Mouse (Mus musculus) limb, embryonic 10.5 days (tissue): ENCODE measurements around the gene Tmem52. TPM values are rescaled to one million over a fixed set of nuclear protein-coding genes. Genes with fewer than 3 reads are reported as not detected.
A peak's percentile ranks its signal among the peaks of the same experiment; 100 is the strongest.

Source experiments
- DNase-seq: peaks from one replicate; pipeline ENCODE4 v3.0.0-alpha.2; 2017; ENCODE audit warnings: low spot score
- H3K27ac ChIP-seq: fragments of 300-500 bp; sonication (generic); 2 replicates; pipeline ENCODE4 v1.5.1; 2016; ENCODE audit warnings: mild to moderate bottlenecking
- H3K27me3 ChIP-seq: fragments of 300-500 bp; sonication (generic); 2 replicates; pipeline ENCODE4 v1.6.1; 2016; ENCODE audit warnings: low read depth, mild to moderate bottlenecking; ENCODE audit not compliant: poor library complexity, severe bottlenecking
- H3K36me3 ChIP-seq: fragments of 300-500 bp; sonication (generic); 2 replicates; pipeline ENCODE4 v1.6.1; 2016; ENCODE audit warnings: mild to moderate bottlenecking, moderate library complexity
- H3K4me1 ChIP-seq: fragments of 300-500 bp; sonication (generic); 2 replicates; pipeline ENCODE4 v1.6.1; 2016
- H3K4me3 ChIP-seq: fragments of 300-500 bp; sonication (generic); 2 replicates; pipeline ENCODE4 v1.5.1; 2016; ENCODE audit warnings: mild to moderate bottlenecking, moderate library complexity
- H3K9me3 ChIP-seq: fragments of 300-500 bp; sonication (generic); replicated peaks from 2 replicates; pipeline ENCODE4 v1.6.1; 2016; ENCODE audit warnings: mild to moderate bottlenecking
- WGBS: fragments of 180-500 bp; shearing (Covaris S2); methylation state at CpG from one replicate; pipeline ENCODE4 v1.1.7; 2016; 5-methylcytosine and 5-hydroxymethylcytosine counted together
- polyA plus RNA-seq: library from polyadenylated mRNA; unstranded; fragments of >200 nt; fragmentation: Nextera tagmentation; extraction: Ambion mirVana; gene quantifications from 2 replicates; pipeline ENCODE4 v1.2.1, GENCODE M21; 2016

Tmem52 gene
- polyA plus RNA-seq, 1 experiment from 2014 or later: not detected

GRCm38 (mm10) chr4:155494891-155495290 lies 26.0 kb downstream of the Tmem52 start:
- peak overlapping the region; percentile 15; the same call in 1 of the 2 replicates for H3K4me3 ChIP-seq
- WGBS: 87% methylated on average over 4 of the region's 4 CpGs
- DNase-seq: no peak

GRCm38 (mm10) chr4:155497963-155498362 lies 29.0 kb downstream of the Tmem52 start:
- Histone ChIP-seq H3K27me3 (no peaks in the 10 kb centered on the region), H3K4me3 (no peak overlapping the region), H3K27ac (no peak overlapping the region), H3K4me1 (peaks cover 10% of the 10 kb centered on the region), H3K36me3 (peaks cover 37% of the 10 kb centered on the region), H3K9me3 (no peaks in the 10 kb centered on the region)
- WGBS: 93% methylated on average over 3 of the region's 3 CpGs
- DNase-seq: no peak

More at GRCm38 (mm10) chr4:155494891-155495290, 26.0 kb downstream of the Tmem52 start:
- H3K27me3 ChIP-seq: no peaks in the 10 kb centered on the region
- H3K4me1 ChIP-seq: peaks cover 22% of the 10 kb centered on the region
- peaks cover 27% of the 10 kb centered on the region for H3K36me3 ChIP-seq
- no peaks in the 10 kb centered on the region for H3K9me3 ChIP-seq
- no peak overlapping the region for H3K27ac ChIP-seq

- H3K27ac ChIP-seq: no peak overlapping the region
- no peaks in the 10 kb centered on the region for H3K9me3 ChIP-seq
- no peaks in the 10 kb centered on the region for H3K27me3 ChIP-seq
- H3K36me3 ChIP-seq: peaks cover 47% of the 10 kb centered on the region
- 0 out of 2 replicates have a peak, but pooled peaks cover 2% of the 10 kb centered on the region for H3K4me1 ChIP-seq
- H3K4me3 ChIP-seq: no peak overlapping the region
- WGBS: 83% methylated on average over 2 of the region's 2 CpGs
- no peak for DNase-seq
Measured at GRCm38 (mm10) chr4:155501126-155501525, 32.2 kb downstream of the Tmem52 start.

- H3K4me3 ChIP-seq: no peak overlapping the region
- H3K4me1 ChIP-seq: 0 out of 2 replicates have a peak, but pooled peaks cover 2% of the 10 kb centered on the region
- no peaks in the 10 kb centered on the region for H3K9me3 ChIP-seq
- WGBS: 79% methylated on average over 8 of the region's 8 CpGs
- no peaks in the 10 kb centered on the region for H3K27me3 ChIP-seq
- no peak overlapping the region for H3K27ac ChIP-seq
- H3K36me3 ChIP-seq: peaks cover 38% of the 10 kb centered on the region
- DNase-seq: no peak
Measured at GRCm38 (mm10) chr4:155505067-155505466, 36.2 kb downstream of the Tmem52 start.

GRCm38 (mm10) chr4:155505671-155506295 lies 36.9 kb downstream of the Tmem52 start:
- Histone ChIP-seq H3K4me3 (no peak overlapping the region), H3K27ac (no peak overlapping the region), H3K27me3 (no peaks in the 10 kb centered on the region), H3K36me3 (peaks cover 38% of the 10 kb centered on the region), H3K9me3 (no peaks in the 10 kb centered on the region), H3K4me1 (0 out of 2 replicates have a peak, but pooled peaks cover 2% of the 10 kb centered on the region)
- 89% methylated on average over 5 of the region's 5 CpGs for WGBS
- no peak for DNase-seq

- Histone ChIP-seq H3K4me1 (no peaks in the 10 kb centered on the region), H3K27me3 (no peaks in the 10 kb centered on the region), H3K27ac (no peak overlapping the region), H3K4me3 (no peak overlapping the region), H3K36me3 (peaks cover 28% of the 10 kb centered on the region), H3K9me3 (no peaks in the 10 kb centered on the region)
- DNase-seq: no peak
- WGBS: 92% methylated on average over 4 of the region's 4 CpGs
Measured at GRCm38 (mm10) chr4:155508614-155509013, 39.7 kb downstream of the Tmem52 start.

- Histone ChIP-seq H3K27me3 (no peaks in the 10 kb centered on the region), H3K4me3 (no peak overlapping the region), H3K36me3 (peaks cover 34% of the 10 kb centered on the region), H3K27ac (no peak overlapping the region), H3K9me3 (no peaks in the 10 kb centered on the region), H3K4me1 (no peaks in the 10 kb centered on the region)
- 89% methylated on average over 1 of the region's 1 CpGs for WGBS
- no peak for DNase-seq
Measured at GRCm38 (mm10) chr4:155510981-155511380, 42.1 kb downstream of the Tmem52 start.

- Histone ChIP-seq H3K27ac (no peak overlapping the region), H3K9me3 (no peaks in the 10 kb centered on the region), H3K4me3 (no peak overlapping the region), H3K27me3 (no peaks in the 10 kb centered on the region), H3K4me1 (no peaks in the 10 kb centered on the region), H3K36me3 (peaks cover 49% of the 10 kb centered on the region)
- no peak for DNase-seq
- 91% methylated on average over 2 of the region's 2 CpGs for WGBS
Measured at GRCm38 (mm10) chr4:155514810-155515209, 45.9 kb downstream of the Tmem52 start.

- 92% methylated on average over 7 of the region's 7 CpGs for WGBS
Measured at GRCm38 (mm10) chr4:155517948-155518517, 49.1 kb downstream of the Tmem52 start.

More at GRCm38 (mm10) chr4:155517948-155518517, 49.1 kb downstream of the Tmem52 start:
- Histone ChIP-seq H3K27ac (no peak overlapping the region), H3K4me3 (no peak overlapping the region), H3K4me1 (no peaks in the 10 kb centered on the region), H3K27me3 (no peaks in the 10 kb centered on the region), H3K9me3 (no peaks in the 10 kb centered on the region), H3K36me3 (peaks cover 54% of the 10 kb centered on the region)
- no peak for DNase-seq

Other genes with a start within 250 kb of the Tmem52 start
- gene Ski, start 246.5 kb upstream of the Tmem52 start, polyA plus RNA-seq: 9.6 and 10.6 TPM in 2 replicates
- gene Faap20, start 219.3 kb upstream of the Tmem52 start, polyA plus RNA-seq: 104 and 107 TPM in 2 replicates
- 8.4 and 9.3 TPM in 2 replicates for gene Prkcz, start 107.8 kb upstream of the Tmem52 start, polyA plus RNA-seq
- gene Gabrd, start 71.0 kb upstream of the Tmem52 start, polyA plus RNA-seq: not detected in 2 replicates
- gene Cfap74, start 59.9 kb upstream of the Tmem52 start, polyA plus RNA-seq: 6.4 and 7.9 TPM in 2 replicates
- 583 and 605 TPM in 2 replicates for gene Gnb1, start 22.2 kb downstream of the Tmem52 start, polyA plus RNA-seq
- 116 and 119 TPM in 2 replicates for gene Nadk, start 93.3 kb downstream of the Tmem52 start, polyA plus RNA-seq
- 12.2 and 13.6 TPM in 2 replicates for gene Slc35e2, start 132.3 kb downstream of the Tmem52 start, polyA plus RNA-seq
- gene Cdk11b, start 155.7 kb downstream of the Tmem52 start, polyA plus RNA-seq: 74.1 and 74.8 TPM in 2 replicates
- gene Gm10563, start 176.3 kb downstream of the Tmem52 start, polyA plus RNA-seq: not detected in 2 replicates
- gene Mmp23, start 184.3 kb downstream of the Tmem52 start, polyA plus RNA-seq: 8.4 and 10.4 TPM in 2 replicates
- 18.9 and 25.2 TPM in 2 replicates for gene Mib2, start 200.1 kb downstream of the Tmem52 start, polyA plus RNA-seq
- 1.5 and 2.6 TPM in 2 replicates for gene Fndc10, start 225.2 kb downstream of the Tmem52 start, polyA plus RNA-seq
- gene Ssu72, start 235.7 kb downstream of the Tmem52 start, polyA plus RNA-seq: 161 and 163 TPM in 2 replicates